Mouse (Mus musculus): ENCODE data around the gene Gm21958.

Gm21958 gene

GRCm38 (mm10) chr3:54714253-54714652 is at the start of gene Gm21958:
TSS of gene Gm21958 (minus strand) at chr3:54714353.
- DNase-seq (ENCODE audit: low spot score in 2 of 2): no peak

GRCm38 (mm10) chr3:54761258-54761657 is 47.1 kb upstream of the Gm21958 start:
- no peak for DNase-seq (ENCODE audit: low spot score in 2 of 2)

GRCm38 (mm10) chr3:54760321-54761115 is 46.4 kb upstream of the Gm21958 start:
- no peak for DNase-seq (ENCODE audit: low spot score in 2 of 2)

- no peak for DNase-seq (ENCODE audit: low spot score in 2 of 2)
Measured at GRCm38 (mm10) chr3:54759211-54759610, 45.1 kb upstream of the Gm21958 start.

GRCm38 (mm10) chr3:54757446-54757845 is 43.3 kb upstream of the Gm21958 start:
- DNase-seq (ENCODE audit: low spot score in 2 of 2): no peak

GRCm38 (mm10) chr3:54756058-54756457 is 41.9 kb upstream of the Gm21958 start:
- DNase-seq (ENCODE audit: low spot score in 2 of 2): peak in 1 of 2 experiments; percentile 11

GRCm38 (mm10) chr3:54755145-54756041 is 41.2 kb upstream of the Gm21958 start, which contains the start of gene Smad9:
TSS of gene Smad9 (plus strand) at chr3:54755582.
- DNase-seq (ENCODE audit: low spot score in 2 of 2): peak; percentile 13 to 33

GRCm38 (mm10) chr3:54753411-54753810 is 39.3 kb upstream of the Gm21958 start:
- no peak for DNase-seq (ENCODE audit: low spot score in 2 of 2)

- no peak for DNase-seq (ENCODE audit: low spot score in 2 of 2)
Measured at GRCm38 (mm10) chr3:54745799-54746198, 31.6 kb upstream of the Gm21958 start.

- no peak for DNase-seq (ENCODE audit: low spot score in 2 of 2)
Measured at GRCm38 (mm10) chr3:54741965-54742364, 27.8 kb upstream of the Gm21958 start.

GRCm38 (mm10) chr3:54737317-54737716 is 23.2 kb upstream of the Gm21958 start:
- no peak for DNase-seq (ENCODE audit: low spot score in 2 of 2)

GRCm38 (mm10) chr3:54736101-54736927 is 22.2 kb upstream of the Gm21958 start:
- DNase-seq (ENCODE audit: low spot score in 2 of 2): peak in 1 of 2 experiments; percentile 14

GRCm38 (mm10) chr3:54735247-54736046 is 21.3 kb upstream of the Gm21958 start, which contains the start of the genes Exosc8 and Alg5:
TSS of gene Exosc8 (minus strand) at chr3:54735393.
TSS of gene Alg5 (plus strand) at chr3:54735539.
- peak; percentile 78 to 89 for DNase-seq (ENCODE audit: low spot score in 2 of 2)

- DNase-seq (ENCODE audit: low spot score in 2 of 2): peak; percentile 80 to 84
Measured at GRCm38 (mm10) chr3:54734411-54735246, 20.5 kb upstream of the Gm21958 start.

- DNase-seq (ENCODE audit: low spot score in 2 of 2): no peak
Measured at GRCm38 (mm10) chr3:54732371-54732770, 18.2 kb upstream of the Gm21958 start.

GRCm38 (mm10) chr3:54731626-54732150 is 17.5 kb upstream of the Gm21958 start:
- no peak for DNase-seq (ENCODE audit: low spot score in 2 of 2)

- no peak for DNase-seq (ENCODE audit: low spot score in 2 of 2)
Measured at GRCm38 (mm10) chr3:54728100-54728499, 13.9 kb upstream of the Gm21958 start.

GRCm38 (mm10) chr3:54727588-54727987 is 13.4 kb upstream of the Gm21958 start:
- no peak for DNase-seq (ENCODE audit: low spot score in 2 of 2)

- no peak for DNase-seq (ENCODE audit: low spot score in 2 of 2)
Measured at GRCm38 (mm10) chr3:54725344-54725743, 11.2 kb upstream of the Gm21958 start.

Measured in frontal cortex, postnatal 14 days (tissue).